Mouse (Mus musculus) testis, adult 2 months (tissue): Measurements from ENCODE around the gene 3110082I17Rik.

ENCODE experiments used
- CTCF ChIP-seq: fragments of 200-500 bp; IDR thresholded peaks from 2 replicates; pipeline ENCODE4 v1.5.1; 2012; ENCODE audit warnings: low read depth, mild to moderate bottlenecking, inconsistent platforms, low read length, moderate library complexity; ENCODE audit not compliant: control insufficient read depth, insufficient read depth, insufficient replicate concordance
- POLR2A ChIP-seq: fragments of 200-500 bp; IDR thresholded peaks from 2 replicates; pipeline ENCODE4 v1.6.1; 2012; ENCODE audit warnings: low read depth, mild to moderate bottlenecking, inconsistent platforms, low read length, moderate library complexity; ENCODE audit not compliant: control insufficient read depth

DNA sequence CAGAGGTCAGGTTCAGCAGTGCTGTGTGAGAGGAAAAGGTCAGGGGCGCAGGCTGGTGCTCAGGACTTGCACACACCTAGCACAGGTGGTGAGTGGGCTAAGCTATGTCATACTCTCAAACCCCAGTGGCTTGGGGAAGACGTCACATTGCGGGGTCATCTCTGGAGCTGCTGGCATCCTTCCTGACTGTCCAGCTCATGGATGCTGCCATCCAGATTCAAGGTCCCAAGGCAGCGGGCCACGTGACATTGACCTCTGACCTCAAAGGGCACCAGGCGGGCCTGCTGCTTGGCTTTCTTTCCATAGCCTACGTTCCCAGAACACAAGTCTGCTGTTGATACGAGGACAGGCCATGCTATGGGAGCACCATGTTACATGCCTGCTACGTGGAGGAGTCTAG is 33.3 kb downstream of the 3110082I17Rik start:
- TF ChIP-seq POLR2A: no peak
- TF ChIP-seq CTCF: no peak
